Mouse (Mus musculus): ENCODE measurements around the gene Clec12a. TPM values are rescaled to one million over a fixed set of nuclear protein-coding genes. Genes with fewer than 3 reads are reported as not detected.
A peak's percentile ranks its signal among the peaks of the same experiment; 100 is the strongest.

Clec12a gene
- polyA plus RNA-seq, 1 experiment from 2014 or later: 0.87 TPM

DNA sequence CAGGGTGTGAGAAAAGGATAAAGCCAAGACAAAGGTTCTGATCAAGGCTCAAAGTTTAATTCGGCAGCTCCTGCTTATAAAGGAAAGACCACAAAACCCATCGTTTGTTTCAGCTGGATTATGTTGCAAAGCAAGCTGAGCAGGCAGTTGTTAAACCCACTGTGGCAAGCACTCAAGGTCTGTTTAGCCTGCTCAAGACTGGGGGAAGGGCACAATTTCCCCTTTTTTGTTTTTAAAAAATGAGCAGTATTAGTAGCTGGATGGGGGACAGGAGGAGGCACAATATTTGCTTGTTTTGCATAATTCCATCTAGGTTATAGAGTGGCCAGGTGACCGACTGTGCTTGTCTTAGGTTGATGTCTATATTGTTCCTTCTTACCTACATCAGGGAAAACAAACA lies 1.9 kb downstream of the Clec12a start:
- 73% methylated on average over 3 of the region's 3 CpGs for WGBS
- Histone ChIP-seq H3K4me3 (replicated peaks) (no peak overlapping the region), H3K9ac (no peak overlapping the region), H3K27me3 (replicated peaks) (no peaks in the 10 kb centered on the region), H3K27ac (no peak overlapping the region), H3K4me2 (replicated peaks) (no peak overlapping the region), H3K36me3 (no peaks in the 10 kb centered on the region), H3K4me1 (replicated peaks) (no peaks in the 10 kb centered on the region), H3K9me3 (no peaks in the 10 kb centered on the region)
- no peak for ATAC-seq

GRCm38 (mm10) chr6:129349524-129350352 lies 7.2 kb downstream of the Clec12a start:
- no peak overlapping the region for H3K27ac ChIP-seq
- H3K4me3 ChIP-seq (replicated peaks): no peak overlapping the region
- ATAC-seq: peak; percentile 93
- no peaks in the 10 kb centered on the region for H3K27me3 ChIP-seq (replicated peaks)
- H3K4me2 ChIP-seq (replicated peaks): no peak overlapping the region
- H3K9ac ChIP-seq: no peak overlapping the region
- WGBS: 47% methylated on average over 4 of the region's 4 CpGs
- H3K36me3 ChIP-seq: no peaks in the 10 kb centered on the region
- H3K9me3 ChIP-seq: no peaks in the 10 kb centered on the region
- H3K4me1 ChIP-seq (replicated peaks): no peaks in the 10 kb centered on the region

- no peak overlapping the region for H3K4me3 ChIP-seq (replicated peaks)
- ATAC-seq: no peak
- no peaks in the 10 kb centered on the region for H3K36me3 ChIP-seq
- WGBS: 92% methylated on average over 3 of the region's 3 CpGs
- H3K27ac ChIP-seq: no peak overlapping the region
- H3K4me1 ChIP-seq (replicated peaks): no peaks in the 10 kb centered on the region
- no peak overlapping the region for H3K4me2 ChIP-seq (replicated peaks)
- no peaks in the 10 kb centered on the region for H3K9me3 ChIP-seq
- H3K27me3 ChIP-seq (replicated peaks): no peaks in the 10 kb centered on the region
- H3K9ac ChIP-seq: no peak overlapping the region
Observed at GRCm38 (mm10) chr6:129351091-129351490, 8.6 kb downstream of the Clec12a start.

GRCm38 (mm10) chr6:129355774-129356173 lies 13.3 kb downstream of the Clec12a start:
- H3K4me1 ChIP-seq (replicated peaks): no peaks in the 10 kb centered on the region
- H3K4me3 ChIP-seq (replicated peaks): no peak overlapping the region
- no peaks in the 10 kb centered on the region for H3K27me3 ChIP-seq (replicated peaks)
- no peak overlapping the region for H3K9ac ChIP-seq
- H3K9me3 ChIP-seq: no peaks in the 10 kb centered on the region
- H3K27ac ChIP-seq: no peak overlapping the region
- H3K36me3 ChIP-seq: no peaks in the 10 kb centered on the region
- no peak for ATAC-seq
- WGBS: 92% methylated on average over 2 of the region's 2 CpGs
- H3K4me2 ChIP-seq (replicated peaks): no peak overlapping the region

- Histone ChIP-seq H3K4me2 (replicated peaks) (no peak overlapping the region), H3K9ac (no peak overlapping the region), H3K9me3 (no peaks in the 10 kb centered on the region), H3K4me1 (replicated peaks) (no peaks in the 10 kb centered on the region), H3K36me3 (no peaks in the 10 kb centered on the region), H3K4me3 (replicated peaks) (no peak overlapping the region), H3K27ac (no peak overlapping the region), H3K27me3 (replicated peaks) (no peaks in the 10 kb centered on the region)
- no peak for ATAC-seq
Observed at GRCm38 (mm10) chr6:129356430-129356829, 13.9 kb downstream of the Clec12a start.

DNA sequence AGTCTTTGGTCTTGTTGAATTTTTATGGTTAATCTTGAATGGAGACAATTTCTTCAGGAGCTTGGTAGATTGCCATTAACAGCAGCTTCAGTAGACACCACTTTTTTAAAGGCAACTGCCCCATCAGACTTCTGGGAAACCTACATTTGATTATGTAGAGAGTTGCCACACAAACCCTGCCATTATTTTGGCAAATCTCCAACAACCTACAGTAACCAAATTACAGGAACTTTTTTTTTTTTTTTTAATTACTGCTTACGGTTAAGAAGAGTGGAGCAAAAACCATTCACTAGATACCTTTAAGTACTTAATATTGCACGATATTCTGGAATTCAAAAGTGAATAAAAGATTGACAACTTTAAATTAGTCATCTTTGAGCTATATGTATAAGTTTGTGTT lies 17.0 kb downstream of the Clec12a start:
- 93% methylated on average over 2 of the region's 2 CpGs for whole genome bisulfite sequencing
- H3K27me3 ChIP-seq (replicated peaks): no peaks in the 10 kb centered on the region
- H3K4me2 ChIP-seq (replicated peaks): no peak overlapping the region
- ATAC-seq: no peak
- H3K4me3 ChIP-seq (replicated peaks): no peak overlapping the region
- no peaks in the 10 kb centered on the region for H3K36me3 ChIP-seq
- no peaks in the 10 kb centered on the region for H3K9me3 ChIP-seq
- no peak overlapping the region for H3K9ac ChIP-seq
- no peaks in the 10 kb centered on the region for H3K4me1 ChIP-seq (replicated peaks)
- H3K27ac ChIP-seq: no peak overlapping the region

- H3K9me3 ChIP-seq: no peaks in the 10 kb centered on the region
- no peak overlapping the region for H3K9ac ChIP-seq
- no peak for ATAC-seq
- WGBS: 29% methylated on average over 1 of the region's 1 CpGs
- H3K27me3 ChIP-seq (replicated peaks): no peaks in the 10 kb centered on the region
- H3K27ac ChIP-seq: no peak overlapping the region
- H3K4me2 ChIP-seq (replicated peaks): no peak overlapping the region
- no peaks in the 10 kb centered on the region for H3K36me3 ChIP-seq
- no peaks in the 10 kb centered on the region for H3K4me1 ChIP-seq (replicated peaks)
- no peak overlapping the region for H3K4me3 ChIP-seq (replicated peaks)
Observed at GRCm38 (mm10) chr6:129363942-129364341, 21.5 kb downstream of the Clec12a start.

DNA sequence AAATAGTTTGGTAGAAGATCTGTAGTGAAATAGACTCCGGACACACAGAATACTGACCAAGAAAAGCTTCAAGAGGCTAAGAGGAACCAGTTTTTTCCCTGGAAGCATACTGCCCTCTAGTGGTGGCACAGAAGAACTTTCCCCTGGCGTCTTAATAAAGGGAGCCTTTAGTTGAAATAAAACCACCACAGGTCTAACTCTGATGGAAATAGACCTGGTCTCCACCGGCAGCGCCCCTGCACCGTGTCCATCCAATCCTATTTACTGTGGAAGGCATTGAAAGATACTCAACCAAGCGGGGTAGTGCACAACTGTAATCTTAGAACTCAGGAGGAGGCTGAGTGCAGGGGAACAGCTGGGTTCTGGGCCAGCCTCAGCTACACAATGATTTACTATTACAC lies 23.5 kb downstream of the Clec12a start:
- H3K4me1 ChIP-seq (replicated peaks): no peaks in the 10 kb centered on the region
- ATAC-seq: peak; percentile 71
- H3K4me2 ChIP-seq (replicated peaks): no peak overlapping the region
- H3K36me3 ChIP-seq: no peaks in the 10 kb centered on the region
- H3K9me3 ChIP-seq: no peaks in the 10 kb centered on the region
- no peak overlapping the region for H3K4me3 ChIP-seq (replicated peaks)
- WGBS: 16% methylated on average over 6 of the region's 6 CpGs
- no peaks in the 10 kb centered on the region for H3K27me3 ChIP-seq (replicated peaks)
- no peak overlapping the region for H3K9ac ChIP-seq
- no peak overlapping the region for H3K27ac ChIP-seq

- H3K9me3 ChIP-seq: no peaks in the 10 kb centered on the region
- no peak overlapping the region for H3K27ac ChIP-seq
- no peaks in the 10 kb centered on the region for H3K27me3 ChIP-seq (replicated peaks)
- 73% methylated on average over 7 of the region's 7 CpGs for WGBS
- no peak overlapping the region for H3K4me2 ChIP-seq (replicated peaks)
- ATAC-seq: no peak
- H3K4me1 ChIP-seq (replicated peaks): no peaks in the 10 kb centered on the region
- H3K36me3 ChIP-seq: no peaks in the 10 kb centered on the region
- H3K9ac ChIP-seq: no peak overlapping the region
- no peak overlapping the region for H3K4me3 ChIP-seq (replicated peaks)
Observed at GRCm38 (mm10) chr6:129369374-129370132, 27.1 kb downstream of the Clec12a start.

DNA sequence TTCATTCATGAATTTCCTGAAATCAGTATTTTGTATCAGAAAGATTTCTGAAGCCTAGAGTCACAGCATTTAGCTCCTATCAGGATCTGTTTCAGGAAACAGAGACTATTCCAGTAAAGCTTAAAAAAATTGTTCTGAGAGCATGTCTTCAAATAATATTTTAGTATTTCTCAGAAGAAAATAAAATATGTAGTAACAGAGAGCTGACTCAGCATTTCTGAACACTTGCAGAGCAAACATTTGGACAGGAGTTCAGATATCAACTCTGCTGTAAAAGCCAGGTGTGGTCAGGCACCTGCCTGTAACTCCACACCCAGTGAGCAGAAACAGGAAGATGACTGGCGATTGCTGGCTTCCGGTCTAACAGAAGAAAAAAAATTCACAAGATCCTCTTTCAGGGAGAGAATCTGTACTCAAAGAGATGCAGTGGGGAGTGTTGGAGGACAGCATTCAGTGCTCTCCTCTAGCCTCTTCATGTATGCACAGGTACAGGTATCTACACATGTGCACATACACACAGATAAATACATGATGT lies 32.5 kb downstream of the Clec12a start:
- Histone ChIP-seq H3K9ac (no peak overlapping the region), H3K27me3 (replicated peaks) (no peaks in the 10 kb centered on the region), H3K4me1 (replicated peaks) (no peaks in the 10 kb centered on the region), H3K27ac (no peak overlapping the region), H3K4me3 (replicated peaks) (no peak overlapping the region), H3K9me3 (no peaks in the 10 kb centered on the region), H3K36me3 (no peaks in the 10 kb centered on the region), H3K4me2 (replicated peaks) (no peak overlapping the region)
- WGBS: 53% methylated on average over 2 of the region's 2 CpGs
- ATAC-seq: peak; percentile 82

DNA sequence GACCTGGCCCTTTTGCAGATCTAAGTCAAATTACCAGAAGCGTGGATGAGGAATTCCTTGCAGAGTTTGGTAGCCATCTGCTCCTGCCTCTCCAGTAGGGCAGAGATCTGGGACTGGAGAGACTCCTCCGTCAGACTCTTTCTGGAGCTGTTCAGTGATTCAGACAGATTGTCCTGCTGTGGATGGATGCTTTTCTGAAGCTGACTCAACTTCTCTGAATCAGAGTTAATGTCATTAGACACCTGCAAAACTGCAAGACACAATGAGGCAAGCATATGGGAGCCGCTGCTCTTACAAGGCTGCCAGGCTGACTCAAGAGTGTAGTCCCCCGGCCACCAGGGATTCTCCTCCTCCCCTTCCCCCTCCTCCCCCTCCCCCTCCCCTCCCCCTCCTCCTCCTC lies 38.0 kb downstream of the Clec12a start:
- ATAC-seq: no peak
- WGBS: 69% methylated on average over 4 of the region's 4 CpGs
- no peaks in the 10 kb centered on the region for H3K27me3 ChIP-seq (replicated peaks)

GRCm38 (mm10) chr6:129381736-129382135 lies 39.2 kb downstream of the Clec12a start:
- H3K9ac ChIP-seq: no peak overlapping the region
- ATAC-seq: peak; percentile 54
- no peaks in the 10 kb centered on the region for H3K27me3 ChIP-seq (replicated peaks)
- no peaks in the 10 kb centered on the region for H3K4me1 ChIP-seq (replicated peaks)
- 40% methylated on average over 1 of the region's 1 CpGs for WGBS
- H3K27ac ChIP-seq: no peak overlapping the region
- no peak overlapping the region for H3K4me2 ChIP-seq (replicated peaks)
- H3K4me3 ChIP-seq (replicated peaks): no peak overlapping the region
- no peaks in the 10 kb centered on the region for H3K9me3 ChIP-seq
- no peaks in the 10 kb centered on the region for H3K36me3 ChIP-seq

More for the DNA sequence above, 38.0 kb downstream of the Clec12a start:
- Histone ChIP-seq H3K4me1 (replicated peaks) (no peaks in the 10 kb centered on the region), H3K9me3 (no peaks in the 10 kb centered on the region), H3K4me2 (replicated peaks) (no peak overlapping the region), H3K36me3 (no peaks in the 10 kb centered on the region), H3K27ac (no peak overlapping the region), H3K9ac (no peak overlapping the region), H3K4me3 (replicated peaks) (no peak overlapping the region)

Measured in intestine, embryonic 15.5 days (tissue).